ENCODE assay signal across 21 mouse cellular contexts in genomic region chr5:121217313-121217634, GRCm38 (mm10).
"Had no signal": no experiment of that assay in that cellular context is flagged by ENCODE, and none has a peak within 500 bp of the region (broad histone marks: within the 10 kb centered on the region; RNA-seq: fewer than 3 reads in every experiment).

No protein-coding gene starts in this region.

- H3K4me2 ChIP-seq: lung, embryonic 15.5 days; midbrain, embryonic 11.5 days; midbrain, embryonic 13.5 days; midbrain, embryonic 15.5 days; neural tube, embryonic 12.5 days; stomach, embryonic 15.5 days had no signal

- ATAC-seq: lung, postnatal 0 days; midbrain, embryonic 13.5 days; midbrain, embryonic 15.5 days had no signal

- DNase-seq: lung, adult 2 months; lung, postnatal 14 days; lung, postnatal 36 days; retina, postnatal 1 day; right cerebral cortex, adult 18-20 months; right cerebral cortex, postnatal 25 days; right cerebral cortex, postnatal 4 days; spleen, adult 18-20 months; thymus, adult 2 months; thymus, postnatal 25 days; thymus, postnatal 4 days had no signal

- H3K27ac ChIP-seq: lung, embryonic 15.5 days; macrophage; midbrain, embryonic 13.5 days; midbrain, embryonic 15.5 days; neural tube, embryonic 12.5 days; stomach, embryonic 15.5 days; stomach, postnatal 0 days had no signal

- H3K9me3 ChIP-seq: lung, embryonic 15.5 days; megakaryocyte, embryonic 14.5 days; midbrain, embryonic 13.5 days; midbrain, embryonic 15.5 days; neural tube, embryonic 12.5 days; stomach, embryonic 15.5 days had no signal

- H3K4me3 ChIP-seq: lung, embryonic 15.5 days; megakaryocyte, embryonic 14.5 days; midbrain, embryonic 13.5 days; midbrain, embryonic 15.5 days; neural tube, embryonic 12.5 days; stomach, embryonic 15.5 days had no signal

- H3K27me3 ChIP-seq: lung, embryonic 15.5 days; megakaryocyte, embryonic 14.5 days; midbrain, embryonic 13.5 days; midbrain, embryonic 15.5 days; neural tube, embryonic 12.5 days; stomach, embryonic 15.5 days had no signal

- H3K9ac ChIP-seq: lung, embryonic 15.5 days; midbrain, embryonic 13.5 days; midbrain, embryonic 15.5 days; neural tube, embryonic 12.5 days; stomach, embryonic 15.5 days had no signal
